Mouse (Mus musculus) liver, embryonic 15.5 days (tissue): ENCODE results near the gene Sipa1l2. TPM values are rescaled to one million over a fixed set of nuclear protein-coding genes. Genes with fewer than 3 reads are reported as not detected.

Experiments used
- ATAC-seq: fragments of 200-750 bp; cut with Nextera tagmentation; 2 replicates; pipeline ENCODE4 v1.8.0; 2017; ENCODE audit warnings: moderate number of reproducible peaks, mild to moderate bottlenecking, moderate library complexity; ENCODE audit not compliant: insufficient read depth
- H3K27ac ChIP-seq: fragments of 300-500 bp; sonication (generic); replicated peaks from 2 replicates; pipeline ENCODE4 v1.5.1; 2015; ENCODE audit warnings: mild to moderate bottlenecking, inconsistent platforms
- H3K27me3 ChIP-seq: fragments of 300-500 bp; sonication (generic); 2 replicates; pipeline ENCODE4 v1.6.1; 2015; ENCODE audit warnings: mild to moderate bottlenecking, inconsistent platforms
- H3K36me3 ChIP-seq: fragments of 300-500 bp; sonication (generic); replicated peaks from 2 replicates; pipeline ENCODE4 v1.6.1; 2015; ENCODE audit warnings: moderate library complexity, mild to moderate bottlenecking, inconsistent platforms
- H3K4me1 ChIP-seq: fragments of 300-500 bp; sonication (generic); replicated peaks from 2 replicates; pipeline ENCODE4 v1.6.1; 2015; ENCODE audit warnings: inconsistent platforms
- H3K4me2 ChIP-seq: fragments of 300-500 bp; sonication (generic); 2 replicates; pipeline ENCODE4 v1.6.1; 2015; ENCODE audit warnings: moderate library complexity, mild to moderate bottlenecking, inconsistent platforms
- H3K4me3 ChIP-seq: fragments of 300-500 bp; sonication (generic); replicated peaks from 2 replicates; pipeline ENCODE4 v1.5.1; 2015; ENCODE audit warnings: mild to moderate bottlenecking, inconsistent platforms
- H3K9ac ChIP-seq: fragments of 300-500 bp; sonication (generic); 2 replicates; pipeline ENCODE4 v1.6.1; 2015; ENCODE audit warnings: moderate library complexity, mild to moderate bottlenecking, inconsistent platforms
- H3K9me3 ChIP-seq: fragments of 300-500 bp; sonication (generic); replicated peaks from 2 replicates; pipeline ENCODE4 v1.6.1; 2016; ENCODE audit warnings: inconsistent platforms
- WGBS: fragments of 180-500 bp; shearing (Covaris S2); methylation state at CpG from one replicate; pipeline ENCODE4 v1.1.7; 2015; ENCODE audit warnings: mixed read lengths; ENCODE audit not compliant: insufficient replicate concordance; 5-methylcytosine and 5-hydroxymethylcytosine counted together
- polyA plus RNA-seq: library from polyadenylated mRNA; unstranded; fragments of >200 nt; fragmentation: Nextera tagmentation; extraction: Ambion mirVana; gene quantifications from 2 replicates; pipeline ENCODE4 v1.2.1, GENCODE M21; 2015

The Sipa1l2 gene
- 0.62 and 0.96 TPM in 2 replicates for polyA plus RNA-seq

DNA sequence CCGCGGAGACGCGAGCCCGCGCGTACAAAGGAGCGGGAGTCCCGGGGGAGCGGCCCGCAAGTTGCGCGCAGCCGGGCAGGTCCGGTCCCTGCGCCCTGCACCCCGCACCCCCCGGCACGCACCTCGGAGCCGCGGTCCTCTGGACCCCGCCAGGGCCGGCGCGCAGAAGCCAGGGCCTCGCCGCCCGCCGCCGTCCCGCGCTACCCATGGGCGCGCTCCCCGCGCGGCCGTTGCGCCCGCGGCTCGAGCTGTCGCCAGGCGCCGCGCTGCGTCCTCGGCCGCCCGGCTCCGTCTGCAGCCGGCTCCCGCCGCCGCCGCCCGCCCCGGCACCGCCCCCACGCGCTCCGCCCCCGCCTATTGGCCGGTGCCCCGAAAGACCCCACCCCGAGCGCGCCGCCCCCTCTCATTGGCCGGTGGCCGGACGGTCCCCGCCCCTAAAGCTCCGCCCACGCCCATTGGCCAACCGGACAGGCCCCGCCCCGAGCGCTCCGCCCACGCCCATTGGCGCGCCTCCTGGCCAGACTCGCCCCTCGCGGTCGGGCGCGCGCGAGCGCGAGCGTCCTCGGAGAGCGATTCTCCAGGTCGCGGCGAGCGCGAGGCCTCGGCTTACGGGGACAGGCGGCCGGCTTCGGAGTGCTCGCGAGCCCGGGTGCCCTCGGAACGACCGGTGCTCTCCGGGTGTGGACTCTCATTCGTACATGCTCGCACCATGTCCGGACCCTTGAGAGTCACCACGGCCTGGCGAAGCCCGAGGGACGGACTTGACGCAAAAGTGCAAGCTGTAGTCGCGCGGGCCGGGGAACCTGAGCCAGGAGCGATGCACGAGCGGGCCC lies at the start of gene Sipa1l2:
Gene Sipa1l2 (minus strand): TSS at position 276 of the 833 bp plus-strand sequence.
- Histone ChIP-seq H3K4me2 (peak within 1 kb of the TSS; percentile 84), H3K9ac (peak within 1 kb of the TSS; percentile 47; the same call in 1 of the 2 replicates), H3K27ac (no peak within 1 kb of the TSS; the same call in 1 of the 2 replicates), H3K36me3 (no peaks in the 10 kb centered on the region), H3K27me3 (peaks cover 48% of the 10 kb centered on the region), H3K9me3 (no peaks in the 10 kb centered on the region), H3K4me1 (peaks cover 26% of the 10 kb centered on the region), H3K4me3 (peak within 1 kb of the TSS; percentile 63)
- under 1% methylated on average over 124 of the region's 129 CpGs for WGBS
- peak; percentile 90 for ATAC-seq

GRCm38 (mm10) chr8:125618543-125619335 lies 49.1 kb upstream of the Sipa1l2 start:
- H3K27ac ChIP-seq = no peak overlapping the region
- no peak overlapping the region for H3K9ac ChIP-seq
- H3K36me3 ChIP-seq = no peaks in the 10 kb centered on the region
- no peak overlapping the region for H3K4me2 ChIP-seq
- WGBS = 63% methylated on average over 16 of the region's 16 CpGs
- H3K4me3 ChIP-seq = no peak overlapping the region
- H3K9me3 ChIP-seq = no peaks in the 10 kb centered on the region
- ATAC-seq = no peak
- H3K4me1 ChIP-seq = peaks cover 10% of the 10 kb centered on the region; the same call in 1 of the 2 replicates
- no peaks in the 10 kb centered on the region for H3K27me3 ChIP-seq

GRCm38 (mm10) chr8:125616935-125617334 lies 47.3 kb upstream of the Sipa1l2 start:
- Histone ChIP-seq H3K4me1 (peaks cover 10% of the 10 kb centered on the region; the same call in 1 of the 2 replicates), H3K36me3 (no peaks in the 10 kb centered on the region), H3K27me3 (no peaks in the 10 kb centered on the region), H3K4me3 (no peak overlapping the region), H3K9me3 (no peaks in the 10 kb centered on the region), H3K27ac (no peak overlapping the region), H3K9ac (no peak overlapping the region), H3K4me2 (no peak overlapping the region)
- no peak for ATAC-seq
- WGBS = 55% methylated on average over 5 of the region's 5 CpGs

DNA sequence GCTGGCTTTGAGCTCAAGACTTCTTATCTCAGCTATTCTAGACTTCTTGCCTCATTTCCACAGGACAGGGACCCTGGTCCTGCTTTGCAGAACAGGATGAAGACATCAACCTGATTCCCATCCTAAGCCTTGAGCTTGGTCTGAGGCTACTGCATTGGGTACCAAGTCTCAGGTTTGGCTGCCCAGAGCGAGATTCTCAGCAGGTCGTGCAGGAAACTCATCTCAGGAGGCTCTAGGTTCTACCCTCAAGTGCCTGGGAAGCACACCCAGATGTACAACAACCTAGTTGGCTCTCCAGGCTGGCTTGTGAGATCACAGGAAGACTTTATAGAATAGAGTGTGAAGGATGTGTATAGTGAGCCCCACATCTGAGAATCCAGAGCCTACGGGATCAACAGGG lies 46.4 kb upstream of the Sipa1l2 start:
- 56% methylated on average over 3 of the region's 3 CpGs for WGBS
- ATAC-seq = no peak
- Histone ChIP-seq H3K27me3 (no peaks in the 10 kb centered on the region), H3K4me1 (peaks cover 10% of the 10 kb centered on the region; the same call in 1 of the 2 replicates), H3K4me3 (no peak overlapping the region), H3K9me3 (no peaks in the 10 kb centered on the region), H3K36me3 (no peaks in the 10 kb centered on the region), H3K4me2 (no peak overlapping the region), H3K9ac (no peak overlapping the region), H3K27ac (no peak overlapping the region)

DNA sequence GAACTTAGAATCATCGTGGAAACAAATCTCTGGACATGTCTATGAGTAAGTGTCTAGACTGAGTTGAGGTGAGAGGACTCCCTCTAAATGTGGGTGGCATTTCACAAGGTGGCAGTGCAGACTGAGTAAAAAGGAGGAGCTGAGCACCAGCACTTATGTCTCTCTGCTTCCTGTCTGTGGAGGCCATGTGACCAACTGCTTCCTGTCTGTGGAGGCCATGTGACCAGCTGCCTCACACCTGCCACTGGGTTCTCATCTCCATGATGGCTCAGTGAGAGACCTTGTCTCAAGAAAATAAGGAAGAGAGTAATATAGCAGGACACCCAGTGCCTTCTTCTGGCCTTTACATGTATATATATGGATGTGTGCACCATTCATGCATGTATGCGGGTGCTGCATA lies 43.9 kb upstream of the Sipa1l2 start:
- H3K27me3 ChIP-seq = no peaks in the 10 kb centered on the region
- H3K36me3 ChIP-seq = no peaks in the 10 kb centered on the region
- H3K9ac ChIP-seq = no peak overlapping the region
- ATAC-seq = no peak
- H3K4me1 ChIP-seq = no peaks in the 10 kb centered on the region
- WGBS = 81% methylated on average over 2 of the region's 2 CpGs
- H3K9me3 ChIP-seq = no peaks in the 10 kb centered on the region
- H3K4me3 ChIP-seq = no peak overlapping the region
- H3K4me2 ChIP-seq = no peak overlapping the region
- no peak overlapping the region for H3K27ac ChIP-seq

GRCm38 (mm10) chr8:125611799-125612560 lies 42.4 kb upstream of the Sipa1l2 start:
- Histone ChIP-seq H3K36me3 (no peaks in the 10 kb centered on the region), H3K9me3 (no peaks in the 10 kb centered on the region), H3K4me3 (no peak overlapping the region), H3K27me3 (no peaks in the 10 kb centered on the region), H3K4me1 (no peaks in the 10 kb centered on the region), H3K27ac (no peak overlapping the region), H3K9ac (no peak overlapping the region), H3K4me2 (no peak overlapping the region)
- 68% methylated on average over 21 of the region's 21 CpGs for WGBS
- ATAC-seq = no peak

GRCm38 (mm10) chr8:125611024-125611798 lies 41.6 kb upstream of the Sipa1l2 start:
- no peaks in the 10 kb centered on the region for H3K27me3 ChIP-seq
- H3K4me3 ChIP-seq = no peak overlapping the region
- WGBS = 64% methylated on average over 10 of the region's 10 CpGs
- no peaks in the 10 kb centered on the region for H3K36me3 ChIP-seq
- H3K27ac ChIP-seq = no peak overlapping the region
- no peaks in the 10 kb centered on the region for H3K4me1 ChIP-seq
- ATAC-seq = no peak
- H3K4me2 ChIP-seq = no peak overlapping the region
- no peaks in the 10 kb centered on the region for H3K9me3 ChIP-seq
- no peak overlapping the region for H3K9ac ChIP-seq

DNA sequence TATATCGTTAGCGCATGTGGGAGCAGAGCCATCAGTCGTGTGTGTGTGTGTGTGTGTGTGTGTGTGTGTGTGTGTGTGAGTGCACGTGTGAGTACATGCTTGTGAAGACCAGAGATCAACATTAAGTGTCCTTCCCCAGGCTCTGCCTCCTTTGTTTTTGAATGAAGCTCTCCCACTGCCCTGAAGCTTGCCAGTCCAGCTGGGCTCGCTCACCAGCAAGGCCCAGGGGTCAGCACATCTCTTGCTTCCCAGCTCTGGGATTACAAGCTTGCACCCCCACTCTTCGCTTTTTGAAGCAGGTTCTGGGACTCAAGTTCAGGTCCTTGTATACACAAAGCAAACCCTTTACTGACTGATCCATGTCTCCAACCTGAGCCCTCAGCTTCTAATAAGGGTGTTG lies 40.1 kb upstream of the Sipa1l2 start:
- Histone ChIP-seq H3K27ac (no peak overlapping the region), H3K4me1 (no peaks in the 10 kb centered on the region), H3K27me3 (no peaks in the 10 kb centered on the region), H3K4me2 (no peak overlapping the region), H3K4me3 (no peak overlapping the region), H3K9ac (no peak overlapping the region), H3K36me3 (no peaks in the 10 kb centered on the region), H3K9me3 (no peaks in the 10 kb centered on the region)
- WGBS = 75% methylated on average over 6 of the region's 6 CpGs
- ATAC-seq = no peak

DNA sequence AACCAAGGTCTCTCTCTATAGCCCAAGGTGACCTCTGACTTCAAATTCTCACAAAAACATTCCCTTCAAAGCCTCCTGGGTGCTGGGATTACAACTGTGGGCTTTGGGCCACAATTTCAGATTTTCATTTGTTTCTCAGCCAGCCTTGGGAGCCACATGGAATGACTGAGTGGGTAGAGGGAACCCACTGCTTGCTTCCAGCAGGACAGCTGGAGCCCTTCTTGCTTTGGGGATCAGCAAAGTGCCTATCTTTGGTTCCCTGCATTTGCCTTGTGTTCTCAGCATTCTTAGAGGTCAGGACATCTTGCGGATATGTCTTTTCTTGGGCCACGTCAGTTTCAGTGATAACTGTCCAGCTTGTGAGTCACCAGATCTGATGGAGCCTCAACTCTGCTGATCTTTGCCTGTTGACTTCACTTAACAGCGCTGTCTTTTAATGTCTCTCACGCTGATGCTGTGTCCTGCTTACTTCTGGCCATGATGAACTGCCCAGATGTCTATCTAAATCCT lies 38.2 kb upstream of the Sipa1l2 start:
- no peaks in the 10 kb centered on the region for H3K36me3 ChIP-seq
- H3K4me2 ChIP-seq = no peak overlapping the region
- no peaks in the 10 kb centered on the region for H3K9me3 ChIP-seq
- WGBS = 68% methylated on average over 4 of the region's 4 CpGs
- H3K27me3 ChIP-seq = no peaks in the 10 kb centered on the region
- no peak overlapping the region for H3K27ac ChIP-seq
- ATAC-seq = no peak
- no peak overlapping the region for H3K4me3 ChIP-seq
- H3K9ac ChIP-seq = no peak overlapping the region
- no peaks in the 10 kb centered on the region for H3K4me1 ChIP-seq

DNA sequence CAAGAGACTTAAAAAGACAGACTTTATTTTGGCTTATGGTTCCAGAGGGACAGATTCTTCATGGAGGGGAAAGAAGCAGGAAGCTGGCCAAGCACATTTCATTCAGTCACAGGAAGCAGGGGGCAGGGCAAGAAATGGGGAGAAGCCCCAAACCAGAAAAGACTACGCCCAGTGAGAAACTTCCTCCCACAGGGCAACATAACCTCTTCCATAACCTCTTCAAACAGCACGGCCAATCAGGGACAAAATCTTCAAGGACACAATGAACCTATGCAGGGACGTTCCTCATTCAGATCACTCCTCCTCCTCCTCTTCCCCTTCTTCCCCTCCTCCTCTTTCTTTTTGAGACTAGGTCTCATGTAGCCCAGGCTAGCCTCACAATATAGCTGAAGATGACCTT lies 37.3 kb upstream of the Sipa1l2 start:
- Histone ChIP-seq H3K27ac (no peak overlapping the region), H3K4me2 (no peak overlapping the region), H3K9ac (no peak overlapping the region), H3K4me1 (no peaks in the 10 kb centered on the region), H3K27me3 (no peaks in the 10 kb centered on the region), H3K36me3 (no peaks in the 10 kb centered on the region), H3K9me3 (no peaks in the 10 kb centered on the region), H3K4me3 (no peak overlapping the region)
- ATAC-seq = no peak
- WGBS = 36% methylated on average over 3 of the region's 3 CpGs
